Mouse (Mus musculus) urinary bladder, adult 18-20 months (tissue): ENCODE measurements around the gene Cpe.
"Not testable (repeated sequence)": the region's sequence is repeated elsewhere in the genome, so short reads cannot be mapped to it uniquely, and the experiment has no call there.

Experiments
- DNase-seq, 2 experiments: peaks; one replicate each; pipeline ENCODE4 v3.0.0; 2022; ENCODE audit warnings: low spot score in 2 of 2, mixed read lengths in 2 of 2

Cpe gene

DNA sequence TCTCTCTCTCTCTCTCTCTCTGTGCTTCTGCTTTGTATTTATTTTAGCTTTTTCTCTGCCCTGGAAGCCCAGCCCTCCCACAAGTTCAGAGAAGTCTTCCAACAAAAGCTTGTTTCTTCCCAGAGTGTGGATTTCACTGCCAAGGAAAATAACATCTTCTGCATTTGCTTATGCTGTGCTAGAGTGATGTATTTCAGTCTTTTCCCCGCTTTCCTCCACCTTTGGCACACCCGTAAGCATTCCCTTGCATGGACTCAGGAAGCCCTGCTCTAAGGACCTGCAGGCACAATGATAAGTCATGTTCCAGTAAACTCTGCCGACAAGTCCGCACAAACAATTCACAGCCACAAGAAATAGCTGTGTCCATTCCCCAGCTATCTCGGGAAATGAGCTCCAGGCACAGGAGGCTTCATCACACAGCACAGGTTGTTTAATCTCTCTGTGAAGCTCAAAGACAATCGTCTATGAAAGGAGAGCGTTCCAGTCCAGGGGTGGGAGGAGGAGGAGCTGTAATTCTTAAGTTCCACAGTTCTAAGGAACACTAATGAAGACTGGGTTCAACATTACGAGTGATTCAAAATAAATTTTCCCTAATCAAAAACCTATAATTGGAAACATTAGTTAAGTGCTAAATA lies 17.8 kb downstream of the Cpe start:
- no peak for DNase-seq

DNA sequence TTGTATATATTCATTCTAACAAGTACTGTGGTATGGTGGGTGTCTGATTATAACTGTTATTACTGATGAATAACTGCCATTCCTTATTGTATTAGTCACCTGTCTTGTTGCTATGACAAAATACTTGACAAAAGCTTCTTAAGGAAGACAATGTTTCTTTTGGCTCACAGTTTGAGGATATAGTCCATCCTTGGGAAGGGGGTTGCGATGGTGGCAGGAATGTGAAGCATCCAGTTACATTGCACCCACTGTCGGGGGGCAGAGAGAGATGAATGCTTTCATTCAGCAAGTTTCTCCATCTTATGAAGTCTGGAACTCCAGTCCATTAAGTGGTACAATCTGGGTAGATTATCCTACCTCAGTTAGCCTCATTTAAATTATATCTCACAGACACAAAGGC lies 19.9 kb downstream of the Cpe start:
- no peak for DNase-seq

DNA sequence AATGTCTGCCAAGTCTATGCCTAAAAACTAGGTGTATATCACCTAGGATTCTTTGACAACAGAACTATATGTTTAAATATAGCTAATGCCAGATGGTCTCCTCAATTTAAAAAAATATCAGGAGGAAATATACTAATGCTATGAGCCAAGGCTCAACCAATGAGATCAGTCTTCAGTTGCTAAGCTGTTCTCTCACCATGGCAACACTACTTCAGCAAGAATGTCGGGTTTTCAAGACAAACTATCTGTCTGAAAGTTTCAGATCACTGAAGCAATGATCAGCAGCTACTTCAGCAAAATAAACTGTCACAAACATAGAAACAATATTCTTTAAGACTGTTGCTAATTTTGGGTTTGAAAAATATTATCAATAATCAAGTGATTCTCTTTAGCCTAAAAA lies 20.9 kb downstream of the Cpe start:
- DNase-seq = no peak

DNA sequence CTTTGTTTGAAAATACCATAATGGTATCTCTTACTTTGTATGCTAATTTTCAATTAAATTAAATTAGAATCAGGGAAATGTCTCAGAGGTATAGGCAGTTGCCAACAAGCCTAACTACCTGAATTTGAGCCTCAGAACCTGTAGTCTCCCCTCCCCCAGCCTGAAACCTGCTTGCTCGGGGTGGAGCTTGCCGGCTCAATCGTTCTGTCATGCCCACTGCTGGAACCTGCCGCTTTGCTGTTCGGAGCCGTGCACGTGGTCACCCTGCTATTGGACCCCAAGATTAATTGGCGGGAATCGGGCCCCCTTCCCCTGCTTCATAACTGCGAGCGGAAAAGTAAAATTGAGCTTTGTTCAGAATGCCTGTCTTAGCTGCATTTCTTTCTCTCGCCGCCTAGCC lies 26.5 kb downstream of the Cpe start:
- not testable (repeated sequence) for DNase-seq

DNA sequence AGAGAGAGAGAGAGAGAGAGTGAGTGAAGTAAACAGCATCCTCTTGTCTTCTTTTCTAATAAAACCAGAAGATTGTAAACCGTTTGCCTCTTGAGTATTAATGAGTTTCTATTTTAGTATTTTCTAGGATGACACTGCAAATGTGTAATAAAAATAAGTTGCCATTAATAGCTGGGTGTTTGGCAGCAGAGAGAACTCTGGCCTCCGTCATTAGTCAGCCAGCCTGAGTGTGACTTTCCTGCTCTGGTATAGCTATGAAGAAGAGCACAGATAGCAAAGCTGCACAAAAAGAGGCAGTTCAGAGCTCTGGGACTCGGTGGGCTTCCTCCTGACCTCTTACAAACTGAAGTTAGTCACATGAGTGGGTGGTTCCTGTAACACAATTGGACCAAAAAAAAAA lies 27.3 kb downstream of the Cpe start:
- DNase-seq = no peak

- no peak for DNase-seq
Observed at GRCm38 (mm10) chr8:64664811-64665210, 28.0 kb downstream of the Cpe start.

DNA sequence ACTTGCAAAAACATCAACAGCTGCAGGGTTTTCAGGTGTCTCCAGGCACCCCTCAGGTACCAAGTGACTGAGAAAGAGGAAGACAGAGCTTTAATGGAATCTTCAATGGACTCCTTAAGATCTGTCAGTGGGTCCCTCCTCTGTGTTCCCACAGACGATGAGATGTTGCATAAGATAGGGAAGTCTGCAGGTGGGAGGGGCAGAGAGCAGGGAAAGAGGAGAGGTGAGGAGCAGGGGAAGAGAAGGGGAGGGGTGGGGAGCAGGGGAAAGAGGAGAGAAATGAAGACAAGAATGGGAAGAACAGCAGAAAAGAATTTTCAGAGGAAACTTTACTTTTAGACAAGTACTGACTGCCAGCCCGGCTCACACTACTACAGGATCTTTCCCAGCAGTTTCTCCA lies 28.5 kb downstream of the Cpe start:
- DNase-seq = no peak

GRCm38 (mm10) chr8:64659097-64659496 lies 33.8 kb downstream of the Cpe start:
- no peak for DNase-seq

- no peak for DNase-seq
Observed at GRCm38 (mm10) chr8:64657980-64658401, 34.9 kb downstream of the Cpe start.

GRCm38 (mm10) chr8:64657517-64657916 lies 35.3 kb downstream of the Cpe start:
- DNase-seq = no peak

- no peak for DNase-seq
Observed at GRCm38 (mm10) chr8:64655887-64656286, 37.0 kb downstream of the Cpe start.

DNA sequence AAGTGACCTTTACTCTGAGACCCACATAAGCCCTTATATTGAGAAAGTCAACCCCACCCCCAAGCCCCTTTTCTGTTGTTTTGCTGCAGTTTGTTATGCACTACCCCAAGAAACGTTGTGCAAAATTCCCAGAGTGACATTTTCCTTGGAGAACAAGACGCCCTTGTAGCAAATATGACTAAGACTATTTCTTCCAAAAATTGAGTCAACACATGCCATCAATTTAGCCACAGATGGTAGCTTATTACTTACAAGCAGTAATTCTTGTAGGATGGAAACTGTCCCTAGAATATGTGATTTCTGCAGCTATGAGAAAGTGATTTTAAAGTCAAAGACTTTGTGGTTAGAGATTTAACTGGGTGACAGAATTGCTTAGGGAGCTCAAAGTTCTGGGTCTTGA lies 37.8 kb downstream of the Cpe start:
- no peak for DNase-seq

DNA sequence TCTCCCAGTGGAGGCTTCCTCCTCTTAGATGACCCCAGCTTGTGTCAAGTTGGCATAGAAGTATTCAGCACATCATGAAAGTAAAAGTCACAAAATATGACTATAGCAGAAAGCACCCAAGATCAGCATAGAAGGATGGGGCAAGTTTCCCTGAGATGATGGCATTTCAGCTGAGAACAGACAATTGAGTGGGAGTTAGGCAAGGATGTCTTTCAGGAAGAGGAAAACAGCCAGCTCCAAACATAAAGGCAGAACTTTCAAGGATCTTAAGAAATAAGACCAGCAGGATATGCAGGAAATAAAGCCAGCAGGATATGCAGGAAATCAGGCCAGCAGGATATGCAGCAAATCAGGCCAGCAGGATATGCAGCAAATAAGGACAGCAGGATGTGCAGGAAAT lies 40.6 kb downstream of the Cpe start:
- no peak for DNase-seq

- DNase-seq = no peak
Observed at GRCm38 (mm10) chr8:64648063-64648462, 44.8 kb downstream of the Cpe start.

DNA sequence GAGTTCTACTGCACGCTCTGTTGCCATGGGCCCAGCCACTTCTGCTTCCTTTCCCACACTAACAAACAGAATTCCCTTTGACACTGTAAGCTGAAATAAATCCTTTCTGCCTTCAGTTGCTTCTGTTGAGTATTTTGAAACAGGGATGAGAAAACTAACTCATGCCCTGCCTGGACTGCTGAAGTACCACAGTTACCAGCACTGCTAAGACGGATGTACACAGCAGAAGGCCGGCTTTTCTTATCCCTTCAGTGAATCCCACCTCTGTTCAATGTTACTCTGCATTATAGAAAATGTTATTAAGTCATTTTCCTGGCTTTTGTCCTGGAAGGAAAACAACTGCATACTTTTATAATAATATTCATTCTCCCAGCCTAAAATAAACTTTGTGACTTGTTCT lies 45.7 kb downstream of the Cpe start:
- DNase-seq = no peak

GRCm38 (mm10) chr8:64646421-64646820 lies 46.4 kb downstream of the Cpe start:
- DNase-seq = no peak

DNA sequence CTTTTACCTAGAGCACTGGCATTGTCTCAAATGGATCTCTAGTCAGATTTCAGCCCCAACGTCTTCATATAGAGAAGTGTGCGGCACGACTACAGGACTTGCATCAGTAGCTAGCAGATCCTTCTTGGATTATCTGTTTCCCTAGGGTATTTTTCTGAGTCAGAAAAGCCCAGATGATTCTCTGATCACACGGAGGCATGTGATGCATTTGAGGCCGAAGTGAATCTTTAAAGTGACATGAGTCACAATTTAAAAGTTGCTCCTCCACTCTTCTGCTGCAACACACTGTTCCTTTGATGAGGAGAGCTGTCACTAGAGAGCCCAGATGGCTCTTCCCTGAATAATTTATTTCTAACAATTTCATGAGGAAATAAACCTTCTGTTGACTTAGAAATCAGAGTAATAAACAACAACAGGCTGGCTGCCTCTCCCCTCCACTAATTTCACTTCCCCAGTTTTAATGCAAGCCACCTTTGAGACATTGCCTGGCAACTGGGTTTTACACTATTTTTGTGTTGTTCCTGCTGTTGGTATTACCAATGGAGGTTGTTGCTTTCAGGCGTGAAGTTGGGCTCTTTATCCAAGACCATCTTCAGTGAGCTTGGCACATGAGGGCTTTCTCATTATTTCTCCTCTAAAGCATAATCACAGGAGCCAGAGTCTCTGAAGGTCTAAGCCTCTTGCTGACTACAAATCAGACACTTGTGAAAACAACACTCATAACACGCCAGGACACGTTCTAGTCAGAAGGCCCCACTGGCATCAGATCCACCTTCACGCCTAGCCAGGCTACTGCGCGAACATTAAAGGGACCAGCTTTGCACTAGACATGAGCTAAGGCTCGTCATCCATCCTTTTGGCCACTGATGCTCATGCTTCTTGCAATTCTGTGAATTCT lies 48.5 kb downstream of the Cpe start:
- no peak for DNase-seq

- DNase-seq = no peak
Observed at GRCm38 (mm10) chr8:64643382-64643781, 49.5 kb downstream of the Cpe start.

DNA sequence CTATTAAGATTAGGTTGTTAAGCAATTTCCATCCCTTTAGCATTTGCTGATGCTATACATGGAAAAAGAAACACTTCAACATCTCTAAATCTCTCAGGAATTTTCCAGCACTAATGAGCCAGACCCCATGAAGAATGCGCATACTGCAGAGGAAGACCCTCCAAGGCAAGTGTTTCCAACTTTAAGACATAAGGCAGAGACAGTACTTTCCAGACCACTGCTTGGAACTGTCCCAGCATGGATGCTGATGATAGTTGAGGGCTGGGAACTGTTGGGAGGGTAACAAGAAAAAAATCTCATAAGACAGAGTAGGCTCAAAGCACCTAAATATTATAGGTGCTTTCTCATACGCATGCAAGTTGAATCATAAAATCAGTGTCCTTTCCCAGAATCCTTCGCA lies 50.1 kb downstream of the Cpe start:
- DNase-seq = no peak

DNA sequence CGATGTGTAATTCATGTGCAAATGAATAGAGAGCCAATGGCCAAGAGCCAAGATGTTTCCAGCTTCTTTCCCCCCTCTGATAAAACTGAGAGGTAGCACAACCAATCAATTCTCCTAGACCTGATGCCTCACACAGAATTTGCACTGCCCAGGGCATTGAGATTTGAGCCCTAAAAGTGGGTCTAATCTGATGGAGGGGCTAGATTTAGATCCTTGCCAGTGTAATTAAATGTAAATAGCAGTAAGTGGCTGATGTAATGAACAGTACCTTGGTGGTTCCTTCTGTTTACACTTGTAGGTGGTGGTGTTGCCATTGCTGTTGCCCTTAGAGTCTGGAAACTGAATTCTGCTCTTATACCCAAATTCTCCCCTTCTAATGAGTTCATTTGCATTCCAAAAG lies 52.3 kb downstream of the Cpe start:
- DNase-seq = no peak

DNA sequence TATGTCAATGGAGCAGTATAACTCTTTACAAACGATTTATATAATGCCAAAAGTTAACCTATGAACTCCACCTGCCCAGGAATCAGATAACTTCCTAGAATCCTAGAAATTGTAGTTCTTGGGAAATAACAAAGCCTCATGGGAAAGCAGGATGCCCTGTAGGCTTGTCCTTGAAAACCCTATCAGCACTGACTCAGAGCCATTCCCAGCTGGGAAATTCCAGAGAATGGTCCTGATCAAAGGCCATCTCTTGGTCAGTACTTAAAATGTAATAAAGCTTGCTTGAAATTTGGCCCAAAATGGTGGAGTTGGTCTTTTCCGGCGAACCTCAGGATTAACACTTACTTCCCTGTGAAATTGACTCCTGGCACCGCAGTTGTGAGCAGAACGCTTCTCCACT lies 53.2 kb downstream of the Cpe start:
- no peak for DNase-seq

- DNase-seq = no peak
Observed at GRCm38 (mm10) chr8:64634901-64635300, 58.0 kb downstream of the Cpe start.

- no peak for DNase-seq
Observed at GRCm38 (mm10) chr8:64634131-64634865, 58.6 kb downstream of the Cpe start.
